Mouse (Mus musculus): ENCODE data around the gene Bcl9l. TPM values are rescaled to one million over a fixed set of nuclear protein-coding genes. Genes with fewer than 3 reads are reported as not detected.

The Bcl9l gene
- polyA plus RNA-seq, 1 experiment from 2014 or later: 8.0 TPM

DNA sequence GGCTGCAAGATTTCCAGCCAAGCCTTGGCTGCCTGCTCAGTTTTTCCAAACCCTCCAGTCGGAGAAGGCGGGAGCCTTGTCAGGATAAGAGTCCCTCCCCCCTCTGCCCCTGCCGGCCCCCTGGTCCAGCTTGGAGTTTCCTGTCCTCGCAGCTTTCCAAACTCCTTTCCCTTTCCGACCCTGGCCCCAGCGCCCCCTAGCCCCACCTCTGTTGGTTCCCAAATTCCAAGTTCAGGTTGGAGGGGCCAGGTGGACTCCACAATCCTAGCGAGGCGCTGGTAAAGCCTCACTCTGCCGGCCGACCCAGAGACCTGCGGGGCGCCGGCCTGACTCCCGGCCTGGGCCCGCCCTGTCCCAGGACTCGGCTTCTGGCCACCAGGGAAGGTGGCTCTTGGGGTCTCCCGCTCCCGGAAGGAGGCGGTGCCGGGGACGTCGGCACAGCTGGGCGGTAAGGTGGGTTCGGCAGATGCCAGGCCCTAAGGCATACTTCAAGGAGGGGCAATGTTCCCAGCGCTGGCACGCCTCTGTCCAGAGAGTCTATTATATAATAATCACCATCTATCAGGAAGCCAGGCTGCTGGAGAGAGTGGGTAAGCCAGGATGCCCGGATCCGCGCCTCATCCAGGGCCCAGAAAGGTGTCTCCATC lies 3.5 kb upstream of the Bcl9l start:
- DNase-seq (ENCODE audit: low spot score): peak; percentile 90
- WGBS: under 1% methylated on average over 29 of the region's 29 CpGs
- peaks cover 20% of the 10 kb centered on the region; the same call in 1 of the 2 replicates for H3K4me1 ChIP-seq (ENCODE audit: control insufficient read depth, insufficient read depth, low read length)

DNA sequence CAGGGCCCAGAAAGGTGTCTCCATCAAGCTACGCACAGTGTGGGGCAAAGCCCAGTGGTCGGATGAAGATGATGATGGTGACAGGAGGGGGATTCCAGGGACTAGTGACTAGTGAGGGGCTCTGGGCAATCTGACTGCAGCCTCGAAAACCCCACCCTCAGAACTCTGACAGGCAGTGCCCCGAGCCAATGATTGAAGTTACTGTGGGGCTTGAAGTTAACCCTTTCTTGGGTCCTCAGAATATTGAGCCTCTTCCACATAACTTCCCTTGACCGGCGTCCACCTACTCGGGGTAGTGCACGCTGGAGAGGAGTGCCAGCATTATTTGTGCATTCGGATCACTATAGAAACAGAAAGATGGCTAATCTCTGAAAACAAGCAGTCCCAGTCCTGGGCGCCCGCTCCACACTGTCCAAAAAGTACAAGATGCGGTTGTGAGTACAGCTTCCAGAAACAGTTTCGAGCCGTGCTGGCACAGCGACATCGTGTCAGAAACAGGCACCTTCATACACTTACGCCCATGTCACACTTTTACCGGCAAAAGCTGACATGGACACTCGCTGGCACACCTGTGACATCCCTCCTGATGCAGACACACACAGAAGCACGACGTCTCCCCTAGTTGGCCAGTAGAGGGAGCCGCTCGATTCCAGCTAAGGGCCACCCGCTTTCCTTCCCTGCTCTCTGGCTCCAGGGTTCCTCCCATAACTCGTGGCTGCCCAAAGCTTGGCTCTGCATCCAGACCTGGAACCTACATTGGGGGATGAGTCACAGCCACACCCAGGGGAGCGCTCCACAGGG lies 2.8 kb upstream of the Bcl9l start:
- Histone ChIP-seq H3K9ac (ENCODE audit: low read length) (peak overlapping the region; percentile 64), H3K27ac (ENCODE audit: low read depth, low read length) (peak overlapping the region; percentile 92), H3K4me2 (ENCODE audit: low read depth) (peak overlapping the region; percentile 95), H3K9me3 (ENCODE audit: control insufficient read depth, low read length) (no peaks in the 10 kb centered on the region), H3K27me3 (ENCODE audit: control insufficient read depth, insufficient read depth, low read length) (no peaks in the 10 kb centered on the region), H3K4me1 (ENCODE audit: control insufficient read depth, insufficient read depth, low read length) (peaks cover 27% of the 10 kb centered on the region; the same call in 1 of the 2 replicates), H3K36me3 (ENCODE audit: control insufficient read depth, insufficient read depth, low read length) (no peaks in the 10 kb centered on the region), H3K4me3 (ENCODE audit: low read depth, low read length) (peak overlapping the region; percentile 55)
- peak; percentile 88 for DNase-seq (ENCODE audit: low spot score)
- whole genome bisulfite sequencing: under 1% methylated on average over 26 of the region's 26 CpGs
- peak; percentile 43; the same call in 1 of the 2 replicates for ATAC-seq (ENCODE audit: insufficient read depth, low FRiP score, low TSS enrichment)

More for the DNA sequence above, 3.5 kb upstream of the Bcl9l start:
- H3K4me2 ChIP-seq (ENCODE audit: low read depth): peak overlapping the region; percentile 95
- ATAC-seq (ENCODE audit: insufficient read depth, low FRiP score, low TSS enrichment): peak; percentile 42
- H3K4me3 ChIP-seq (ENCODE audit: low read depth, low read length): peak overlapping the region; percentile 55
- H3K36me3 ChIP-seq (ENCODE audit: control insufficient read depth, insufficient read depth, low read length): no peaks in the 10 kb centered on the region
- no peaks in the 10 kb centered on the region for H3K27me3 ChIP-seq (ENCODE audit: control insufficient read depth, insufficient read depth, low read length)
- H3K27ac ChIP-seq (ENCODE audit: low read depth, low read length): peak overlapping the region; percentile 92
- H3K9me3 ChIP-seq (ENCODE audit: control insufficient read depth, low read length): no peaks in the 10 kb centered on the region
- H3K9ac ChIP-seq (ENCODE audit: low read length): peak overlapping the region; percentile 64

DNA sequence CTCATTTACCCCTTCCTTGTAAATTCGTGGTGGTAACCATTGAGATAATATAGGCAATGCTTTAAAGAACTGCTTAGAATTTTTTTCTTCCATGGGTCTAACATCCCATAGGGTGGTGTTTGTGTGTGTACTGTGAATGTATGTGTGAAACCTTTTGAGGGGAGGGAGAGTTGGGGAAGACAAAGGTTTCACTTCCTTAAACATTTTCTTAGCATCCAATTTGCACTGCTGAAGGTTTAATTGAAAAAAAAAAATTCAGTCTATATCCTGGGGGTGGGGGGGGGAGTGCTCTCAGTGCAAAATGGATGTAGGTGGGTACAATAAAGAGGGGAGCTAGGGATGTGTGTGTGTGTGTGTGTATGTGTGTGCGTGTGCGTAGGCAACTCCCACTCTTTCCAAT lies 513 bp upstream of the Bcl9l start:
- peak overlapping the region; percentile 94; the same call in 1 of the 2 replicates for H3K4me3 ChIP-seq (ENCODE audit: low read depth, low read length)
- DNase-seq (ENCODE audit: low spot score) (no peak), ATAC-seq (ENCODE audit: insufficient read depth, low FRiP score, low TSS enrichment) (0 out of 2 replicates have a peak, but pooled peaks have one; percentile 1)
- H3K9ac ChIP-seq (ENCODE audit: low read length): no peak overlapping the region; the same call in 1 of the 2 replicates
- no peaks in the 10 kb centered on the region for H3K9me3 ChIP-seq (ENCODE audit: control insufficient read depth, low read length)
- peak overlapping the region; percentile 74 for H3K4me2 ChIP-seq (ENCODE audit: low read depth)
- 7% methylated on average over 3 of the region's 3 CpGs for WGBS
- no peak overlapping the region for H3K27ac ChIP-seq (ENCODE audit: low read depth, low read length)
- H3K27me3 ChIP-seq (ENCODE audit: control insufficient read depth, insufficient read depth, low read length): no peaks in the 10 kb centered on the region
- peaks cover 50% of the 10 kb centered on the region for H3K4me1 ChIP-seq (ENCODE audit: control insufficient read depth, insufficient read depth, low read length)
- no peaks in the 10 kb centered on the region for H3K36me3 ChIP-seq (ENCODE audit: control insufficient read depth, insufficient read depth, low read length)

GRCm38 (mm10) chr9:44483041-44483509 lies 450 bp downstream of the Bcl9l start:
- Histone ChIP-seq H3K27me3 (ENCODE audit: control insufficient read depth, insufficient read depth, low read length) (no peaks in the 10 kb centered on the region), H3K9me3 (ENCODE audit: control insufficient read depth, low read length) (no peaks in the 10 kb centered on the region), H3K36me3 (ENCODE audit: control insufficient read depth, insufficient read depth, low read length) (no peaks in the 10 kb centered on the region), H3K4me3 (ENCODE audit: low read depth, low read length) (peak overlapping the region; percentile 94), H3K9ac (ENCODE audit: low read length) (peak overlapping the region; percentile 88), H3K4me1 (ENCODE audit: control insufficient read depth, insufficient read depth, low read length) (peaks cover 57% of the 10 kb centered on the region), H3K27ac (ENCODE audit: low read depth, low read length) (peak overlapping the region; percentile 88), H3K4me2 (ENCODE audit: low read depth) (peak overlapping the region; percentile 74)
- WGBS: 0% methylated on average over 37 of the region's 39 CpGs
- ATAC-seq (ENCODE audit: insufficient read depth, low FRiP score, low TSS enrichment): no peak
- no peak for DNase-seq (ENCODE audit: low spot score)

DNA sequence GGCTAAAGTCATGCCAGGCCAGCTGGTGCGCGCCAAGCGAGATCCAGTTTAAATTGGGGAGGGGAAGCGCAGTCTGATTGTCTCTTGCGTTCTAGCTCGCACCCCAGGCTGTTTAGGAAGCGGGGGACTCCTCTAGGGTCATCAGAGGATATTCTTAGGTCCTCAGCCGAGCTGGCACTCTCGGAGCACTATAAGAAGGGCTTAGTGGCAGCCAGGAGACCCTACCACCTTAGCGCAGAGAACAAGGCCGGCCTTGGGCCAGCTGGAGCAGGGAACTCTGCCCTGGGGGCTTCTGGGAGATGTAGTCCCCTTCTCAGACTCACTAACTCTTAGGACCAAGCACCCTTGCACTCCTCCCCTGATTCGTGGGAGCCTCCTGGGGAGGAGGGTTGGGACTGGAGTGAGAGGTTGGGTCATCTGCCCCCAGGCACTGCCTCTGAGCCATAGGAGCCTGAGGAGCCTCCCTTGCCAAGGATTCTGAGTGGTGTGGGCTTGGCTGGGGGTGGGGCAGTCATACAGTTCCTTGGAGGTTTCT lies 952 bp downstream of the Bcl9l start:
- Histone ChIP-seq H3K4me3 (ENCODE audit: low read depth, low read length) (peak overlapping the region; percentile 94), H3K4me1 (ENCODE audit: control insufficient read depth, insufficient read depth, low read length) (peaks cover 60% of the 10 kb centered on the region), H3K9me3 (ENCODE audit: control insufficient read depth, low read length) (no peaks in the 10 kb centered on the region), H3K27ac (ENCODE audit: low read depth, low read length) (peak overlapping the region; percentile 88), H3K4me2 (ENCODE audit: low read depth) (peak overlapping the region; percentile 74), H3K36me3 (ENCODE audit: control insufficient read depth, insufficient read depth, low read length) (no peaks in the 10 kb centered on the region), H3K9ac (ENCODE audit: low read length) (peak overlapping the region; percentile 88), H3K27me3 (ENCODE audit: control insufficient read depth, insufficient read depth, low read length) (no peaks in the 10 kb centered on the region)
- DNase-seq (ENCODE audit: low spot score) (peak; percentile 72), ATAC-seq (ENCODE audit: insufficient read depth, low FRiP score, low TSS enrichment) (peak; percentile 38; the same call in 1 of the 2 replicates)
- WGBS: 0% methylated on average over 12 of the region's 12 CpGs

DNA sequence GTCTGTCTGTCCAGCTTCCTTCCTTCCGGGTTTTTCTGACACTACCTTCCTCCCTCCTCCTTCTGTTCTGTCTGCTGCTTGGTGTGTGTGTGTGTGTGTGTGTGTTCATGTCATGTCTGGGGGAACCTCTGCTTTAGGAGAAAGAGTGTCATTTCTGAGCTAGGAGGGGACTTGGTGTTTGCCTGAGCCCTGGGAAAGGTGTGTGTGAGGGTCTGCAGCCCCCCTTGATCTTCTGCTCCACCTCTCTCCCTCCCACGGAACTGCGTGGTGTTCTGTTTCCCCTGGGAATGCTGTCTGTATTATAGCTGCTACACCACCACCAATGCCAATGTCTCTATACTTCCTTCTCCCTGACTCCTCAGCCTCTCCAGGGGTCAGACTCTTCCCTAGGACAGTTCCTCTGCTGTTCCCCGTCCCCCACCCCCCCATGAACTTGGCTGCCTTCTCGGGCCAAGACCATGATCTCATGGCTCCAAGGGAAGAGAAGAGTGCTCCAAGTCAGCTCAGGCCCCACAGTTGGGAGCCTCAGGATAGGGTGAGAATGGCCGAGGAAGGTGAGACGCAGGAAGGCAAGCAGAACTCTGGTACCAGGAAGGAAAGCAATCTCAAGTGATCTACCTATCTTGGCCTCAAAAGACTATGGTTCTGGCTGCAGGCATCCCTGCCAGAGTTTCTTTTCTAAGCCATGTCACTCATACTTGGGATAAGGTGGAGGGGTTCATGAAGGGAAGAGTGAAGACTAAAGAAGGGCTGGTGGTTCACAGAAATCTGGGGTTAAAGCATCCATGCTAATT lies 1.9 kb downstream of the Bcl9l start:
- no peak for ATAC-seq (ENCODE audit: insufficient read depth, low FRiP score, low TSS enrichment)
- Histone ChIP-seq H3K27ac (ENCODE audit: low read depth, low read length) (no peak overlapping the region), H3K4me2 (ENCODE audit: low read depth) (peak overlapping the region; percentile 74), H3K36me3 (ENCODE audit: control insufficient read depth, insufficient read depth, low read length) (no peaks in the 10 kb centered on the region), H3K4me1 (ENCODE audit: control insufficient read depth, insufficient read depth, low read length) (peaks cover 70% of the 10 kb centered on the region), H3K27me3 (ENCODE audit: control insufficient read depth, insufficient read depth, low read length) (no peaks in the 10 kb centered on the region), H3K9me3 (ENCODE audit: control insufficient read depth, low read length) (no peaks in the 10 kb centered on the region), H3K4me3 (ENCODE audit: low read depth, low read length) (peak overlapping the region; percentile 94), H3K9ac (ENCODE audit: low read length) (no peak overlapping the region)
- 51% methylated on average over 7 of the region's 7 CpGs for WGBS
- DNase-seq (ENCODE audit: low spot score): no peak

- H3K9me3 ChIP-seq (ENCODE audit: control insufficient read depth, low read length): no peaks in the 10 kb centered on the region
- H3K27me3 ChIP-seq (ENCODE audit: control insufficient read depth, insufficient read depth, low read length): no peaks in the 10 kb centered on the region
- ATAC-seq (ENCODE audit: insufficient read depth, low FRiP score, low TSS enrichment) (no peak), DNase-seq (ENCODE audit: low spot score) (no peak)
- H3K27ac ChIP-seq (ENCODE audit: low read depth, low read length): no peak overlapping the region
- peaks cover 73% of the 10 kb centered on the region for H3K4me1 ChIP-seq (ENCODE audit: control insufficient read depth, insufficient read depth, low read length)
- no peak overlapping the region for H3K9ac ChIP-seq (ENCODE audit: low read length)
- no peak overlapping the region for H3K4me3 ChIP-seq (ENCODE audit: low read depth, low read length)
- WGBS: 41% methylated on average over 6 of the region's 6 CpGs
- H3K4me2 ChIP-seq (ENCODE audit: low read depth): peak overlapping the region; percentile 28; the same call in 1 of the 2 replicates
- H3K36me3 ChIP-seq (ENCODE audit: control insufficient read depth, insufficient read depth, low read length): no peaks in the 10 kb centered on the region
Observed at GRCm38 (mm10) chr9:44485105-44485515, 2.5 kb downstream of the Bcl9l start.

DNA sequence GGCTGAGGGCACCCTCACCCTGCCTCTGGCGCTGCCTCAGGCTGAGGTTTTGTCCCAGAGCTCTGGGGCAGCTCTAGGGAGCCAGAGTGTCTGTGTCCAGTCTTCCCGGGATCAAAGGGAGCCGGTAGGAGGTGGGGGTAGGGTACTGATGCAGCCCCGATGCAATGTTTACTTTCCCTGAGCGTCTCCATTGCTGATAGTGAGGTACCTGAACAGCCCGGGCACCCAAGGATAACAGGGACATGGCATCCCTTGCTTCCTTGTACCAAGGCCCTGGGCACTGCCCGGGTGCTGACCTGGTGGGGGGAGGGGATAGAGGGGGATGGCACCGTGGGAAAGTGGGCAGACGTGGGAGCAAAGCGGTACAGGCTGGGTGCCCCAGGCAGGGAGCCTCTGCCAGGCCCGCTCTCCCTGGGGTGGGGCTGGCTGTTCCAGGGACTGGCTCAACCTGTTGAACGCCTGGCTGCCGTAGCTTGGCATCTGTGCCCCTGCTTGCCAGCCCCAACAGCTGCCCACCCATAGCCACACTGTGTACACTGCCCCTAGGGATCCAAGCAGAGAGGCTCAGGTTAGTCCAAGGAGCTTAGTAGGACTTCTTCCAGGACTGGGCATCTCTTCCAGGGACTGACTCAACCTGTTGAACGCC lies 3.0 kb downstream of the Bcl9l start:
- Histone ChIP-seq H3K36me3 (ENCODE audit: control insufficient read depth, insufficient read depth, low read length) (no peaks in the 10 kb centered on the region), H3K9ac (ENCODE audit: low read length) (no peak overlapping the region), H3K4me3 (ENCODE audit: low read depth, low read length) (no peak overlapping the region), H3K9me3 (ENCODE audit: control insufficient read depth, low read length) (no peaks in the 10 kb centered on the region), H3K4me1 (ENCODE audit: control insufficient read depth, insufficient read depth, low read length) (peaks cover 74% of the 10 kb centered on the region), H3K27me3 (ENCODE audit: control insufficient read depth, insufficient read depth, low read length) (no peaks in the 10 kb centered on the region), H3K4me2 (ENCODE audit: low read depth) (peak overlapping the region; percentile 28; the same call in 1 of the 2 replicates), H3K27ac (ENCODE audit: low read depth, low read length) (no peak overlapping the region)
- DNase-seq (ENCODE audit: low spot score): no peak
- no peak for ATAC-seq (ENCODE audit: insufficient read depth, low FRiP score, low TSS enrichment)
- 29% methylated on average over 14 of the region's 14 CpGs for WGBS

All from neural tube, embryonic 11.5 days (tissue).